Mouse (Mus musculus) myocyte (in vitro differentiated cells): ENCODE data around the gene Slfn5.
"Not testable (repeated sequence)": the region's sequence is repeated elsewhere in the genome, so short reads cannot be mapped to it uniquely, and the experiment has no call there.

Experiments used
- MAX ChIP-seq: IDR thresholded peaks from one replicate; pipeline ENCODE4 v1.6.1; 2011; ENCODE audit warnings: low read depth, mild to moderate bottlenecking, control low read depth
- MYOD1 ChIP-seq, 3 experiments: IDR thresholded peaks; one replicate each; pipeline ENCODE4 v1.6.1; 2011; ENCODE audit warnings: control low read depth in 2 of 3, low read depth in 2 of 3, mild to moderate bottlenecking in 2 of 3, moderate library complexity in 1 of 3; ENCODE audit not compliant: insufficient read length in 2 of 3, control insufficient read depth in 1 of 3
- MYOG ChIP-seq, 3 experiments: IDR thresholded peaks; one replicate each; pipeline ENCODE4 v1.6.1; 2011; ENCODE audit warnings: control low read depth in 2 of 3, low read depth in 2 of 3, mild to moderate bottlenecking in 2 of 3; ENCODE audit not compliant: insufficient read length in 2 of 3, control insufficient read depth in 1 of 3, insufficient read depth in 1 of 3
- POLR2A ChIP-seq: IDR thresholded peaks from one replicate; pipeline ENCODE4 v1.6.1; 2011; ENCODE audit warnings: low read depth, mild to moderate bottlenecking, control low read depth, moderate library complexity; ENCODE audit not compliant: insufficient read length
- POLR2AphosphoS2 ChIP-seq: IDR thresholded peaks from one replicate; pipeline ENCODE4 v1.6.1; 2011; ENCODE audit warnings: low read depth, control low read depth; ENCODE audit not compliant: insufficient read length
- TCF12 ChIP-seq: IDR thresholded peaks from one replicate; pipeline ENCODE4 v1.6.1; 2011; ENCODE audit warnings: mild to moderate bottlenecking, control low read depth; ENCODE audit not compliant: poor library complexity, insufficient read depth, severe bottlenecking
- USF1 ChIP-seq: IDR thresholded peaks from one replicate; pipeline ENCODE4 v1.6.1; 2011; ENCODE audit warnings: low read depth, mild to moderate bottlenecking, control low read depth, moderate library complexity

GRCm38 (mm10) chr11:82931671-82932450 is 19.3 kb upstream of the Slfn5 start:
- not testable (repeated sequence) for TF ChIP-seq POLR2AphosphoS2; POLR2A; MYOG (IDR thresholded peaks at IDR 0.05; ENCODE audit: control insufficient read depth in 1 of 3, insufficient read depth in 1 of 3, insufficient read length in 2 of 3, low read depth in 2 of 3); TCF12; MYOD1 (IDR thresholded peaks at IDR 0.05; ENCODE audit: control insufficient read depth in 1 of 3, insufficient read length in 2 of 3, low read depth in 2 of 3); USF1; MAX
